Mouse (Mus musculus) kidney, embryonic 14.5 days (tissue): ENCODE data around the gene Pemt. TPM values are rescaled to one million over a fixed set of nuclear protein-coding genes. Genes with fewer than 3 reads are reported as not detected.
A peak's percentile ranks its signal among the peaks of the same experiment; 100 is the strongest.
"Not testable (repeated sequence)": the region's sequence is repeated elsewhere in the genome, so short reads cannot be mapped to it uniquely, and the experiment has no call there.

Experiments used
- ATAC-seq: fragments of 200-750 bp; cut with Nextera tagmentation; 2 replicates; pipeline ENCODE4 v1.8.0; 2017; ENCODE audit warnings: moderate number of reproducible peaks, mild to moderate bottlenecking, moderate TSS enrichment, moderate library complexity; ENCODE audit not compliant: low FRiP score, low TSS enrichment
- H3K27ac ChIP-seq: fragments of 300-500 bp; sonication (generic); 2 replicates; pipeline ENCODE4 v1.5.1; 2014; ENCODE audit warnings: low read depth, mild to moderate bottlenecking, low read length, moderate library complexity, mixed read lengths
- H3K27me3 ChIP-seq: fragments of 300-500 bp; sonication (generic); 2 replicates; pipeline ENCODE4 v1.6.1; 2014; ENCODE audit warnings: mild to moderate bottlenecking, low read length; ENCODE audit not compliant: control insufficient read depth, insufficient read depth
- H3K36me3 ChIP-seq: fragments of 300-500 bp; sonication (generic); 2 replicates; pipeline ENCODE4 v1.6.1; 2014; ENCODE audit warnings: low read length, mixed read lengths; ENCODE audit not compliant: control insufficient read depth, insufficient read depth
- H3K4me1 ChIP-seq: fragments of 300-500 bp; sonication (generic); 2 replicates; pipeline ENCODE4 v1.6.1; 2014; ENCODE audit warnings: low read length, mixed read lengths; ENCODE audit not compliant: control insufficient read depth, insufficient read depth
- H3K4me2 ChIP-seq: fragments of 300-500 bp; sonication (generic); replicated peaks from 2 replicates; pipeline ENCODE4 v1.6.1; 2014; ENCODE audit warnings: low read depth, mild to moderate bottlenecking, low read length
- H3K4me3 ChIP-seq: fragments of 300-500 bp; sonication (generic); 2 replicates; pipeline ENCODE4 v1.5.1; 2014; ENCODE audit warnings: mild to moderate bottlenecking, low read length
- H3K9ac ChIP-seq: fragments of 300-500 bp; sonication (generic); 2 replicates; pipeline ENCODE4 v1.6.1; 2014; ENCODE audit warnings: low read depth, mild to moderate bottlenecking, low read length, moderate library complexity
- H3K9me3 ChIP-seq: fragments of 300-500 bp; sonication (generic); 2 replicates; pipeline ENCODE4 v1.6.1; 2016; ENCODE audit warnings: low read length; ENCODE audit not compliant: control insufficient read depth
- WGBS: fragments of 180-500 bp; shearing (Covaris S2); extraction: QIAGEN DNeasy Blood & Tissue Kit; methylation state at CpG from one replicate; pipeline ENCODE4 v1.1.7; 2014; 5-methylcytosine and 5-hydroxymethylcytosine counted together
- polyA plus RNA-seq: library from polyadenylated mRNA; unstranded; fragments of >200 nt; fragmentation: Nextera tagmentation; extraction: Ambion mirVana; gene quantifications from 2 replicates; pipeline ENCODE4 v1.2.1, GENCODE M21; 2014

Pemt gene
- polyA plus RNA-seq, 1 experiment from 2014 or later: 13.6 TPM

DNA sequence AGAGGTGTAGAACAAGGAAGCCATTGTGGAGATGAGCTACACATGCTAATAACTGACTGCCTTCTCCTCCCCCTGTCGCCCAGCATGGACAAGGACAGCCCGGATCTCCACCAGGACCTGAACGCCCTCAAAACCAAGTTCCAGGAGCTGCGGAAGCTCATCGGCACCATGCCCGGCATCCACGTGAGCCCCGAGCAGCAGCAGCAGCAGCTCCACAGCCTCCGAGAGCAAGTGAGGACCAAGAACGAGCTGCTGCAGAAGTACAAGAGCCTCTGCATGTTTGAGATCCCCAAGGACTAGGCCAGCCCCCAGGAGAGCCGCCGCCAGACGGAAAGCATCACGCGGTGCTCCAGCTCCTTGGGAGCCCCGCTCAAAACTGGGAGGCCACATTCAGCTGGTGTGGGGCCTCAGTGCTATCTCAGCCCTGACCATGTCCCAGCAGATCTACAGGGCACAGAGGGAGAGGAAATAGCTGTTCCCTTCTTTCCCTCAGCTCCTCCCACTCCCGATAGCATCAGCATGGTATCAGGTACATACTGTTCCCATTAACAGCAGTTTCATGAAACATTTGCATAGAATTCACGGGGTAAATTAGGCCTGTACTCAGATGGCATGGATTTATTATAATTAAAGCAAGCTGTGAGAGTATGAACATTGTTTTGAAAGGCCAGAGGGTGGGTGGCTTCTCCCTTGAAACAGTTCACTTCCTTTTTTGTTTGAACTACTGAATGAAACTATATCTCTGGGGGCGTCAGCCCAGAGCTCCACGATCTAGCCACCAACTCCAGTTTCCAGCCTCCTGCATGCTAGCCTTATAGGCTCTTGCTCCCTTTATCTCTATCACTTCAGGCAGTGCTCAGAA is 85.6 kb downstream of the Pemt start:
- peaks cover 19% of the 10 kb centered on the region; the same call in 1 of the 2 replicates for H3K27me3 ChIP-seq
- peaks cover 19% of the 10 kb centered on the region for H3K36me3 ChIP-seq
- no peaks in the 10 kb centered on the region for H3K9me3 ChIP-seq
- H3K4me3 ChIP-seq: no peak overlapping the region
- ATAC-seq: no peak
- H3K4me2 ChIP-seq: no peak overlapping the region
- H3K4me1 ChIP-seq: peaks cover 13% of the 10 kb centered on the region
- 0 out of 2 replicates have a peak overlapping the region, but pooled peaks have one; percentile 12 for H3K9ac ChIP-seq
- no peak overlapping the region for H3K27ac ChIP-seq
- WGBS: 88% methylated on average over 20 of the region's 20 CpGs

DNA sequence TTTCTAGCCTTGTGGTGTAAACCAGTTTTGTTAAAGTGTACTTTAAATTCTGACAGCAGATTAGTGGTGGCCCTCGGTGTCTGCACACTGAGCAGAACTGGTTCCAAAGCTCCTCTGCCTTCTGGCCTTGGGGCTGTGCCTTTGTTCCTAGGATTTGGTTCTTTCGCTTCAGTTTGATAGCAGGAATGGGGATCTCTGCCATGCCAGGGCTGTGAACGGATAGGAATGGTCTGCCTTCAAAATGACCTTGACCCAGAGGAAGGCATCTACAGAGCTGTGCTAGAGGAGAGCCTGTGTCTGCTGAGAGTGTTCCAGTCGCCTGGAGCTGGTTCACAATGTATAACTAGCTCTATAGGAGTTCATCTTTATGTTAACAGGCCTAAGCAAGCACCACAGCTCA is 86.8 kb downstream of the Pemt start:
- peaks cover 17% of the 10 kb centered on the region; the same call in 1 of the 2 replicates for H3K27me3 ChIP-seq
- H3K27ac ChIP-seq: no peak overlapping the region
- H3K4me1 ChIP-seq: peaks cover 8% of the 10 kb centered on the region; the same call in 1 of the 2 replicates
- no peaks in the 10 kb centered on the region for H3K9me3 ChIP-seq
- no peak overlapping the region for H3K4me3 ChIP-seq
- WGBS: 81% methylated on average over 4 of the region's 4 CpGs
- no peak overlapping the region for H3K4me2 ChIP-seq
- peaks cover 19% of the 10 kb centered on the region for H3K36me3 ChIP-seq
- H3K9ac ChIP-seq: no peak overlapping the region
- ATAC-seq: no peak

DNA sequence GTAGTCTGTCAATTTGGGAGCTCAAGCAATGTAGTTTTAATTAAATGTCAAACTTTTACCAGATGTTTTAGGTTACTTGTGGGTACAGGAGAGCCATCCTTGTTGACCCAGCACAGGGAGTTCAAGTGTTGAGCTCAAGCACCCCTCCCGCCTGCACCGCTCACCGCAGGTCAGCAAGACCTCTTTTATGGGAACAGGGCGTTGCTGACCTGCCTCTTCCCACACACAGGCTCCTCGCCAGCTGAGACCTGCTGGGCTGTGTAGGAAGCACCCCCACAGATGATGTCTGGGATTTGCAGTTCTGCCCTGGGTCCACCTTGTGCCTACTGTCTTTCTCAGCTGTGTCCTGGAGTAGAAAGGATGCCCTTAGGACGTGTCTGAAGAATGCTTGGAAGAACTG is 89.5 kb downstream of the Pemt start:
- no peaks in the 10 kb centered on the region for H3K9me3 ChIP-seq
- H3K4me3 ChIP-seq: no peak overlapping the region
- no peak for ATAC-seq
- no peak overlapping the region for H3K4me2 ChIP-seq
- H3K27me3 ChIP-seq: no peaks in the 10 kb centered on the region
- H3K36me3 ChIP-seq: peaks cover 14% of the 10 kb centered on the region
- 45% methylated on average over 6 of the region's 6 CpGs for WGBS
- H3K9ac ChIP-seq: no peak overlapping the region
- H3K4me1 ChIP-seq: no peaks in the 10 kb centered on the region
- H3K27ac ChIP-seq: no peak overlapping the region

DNA sequence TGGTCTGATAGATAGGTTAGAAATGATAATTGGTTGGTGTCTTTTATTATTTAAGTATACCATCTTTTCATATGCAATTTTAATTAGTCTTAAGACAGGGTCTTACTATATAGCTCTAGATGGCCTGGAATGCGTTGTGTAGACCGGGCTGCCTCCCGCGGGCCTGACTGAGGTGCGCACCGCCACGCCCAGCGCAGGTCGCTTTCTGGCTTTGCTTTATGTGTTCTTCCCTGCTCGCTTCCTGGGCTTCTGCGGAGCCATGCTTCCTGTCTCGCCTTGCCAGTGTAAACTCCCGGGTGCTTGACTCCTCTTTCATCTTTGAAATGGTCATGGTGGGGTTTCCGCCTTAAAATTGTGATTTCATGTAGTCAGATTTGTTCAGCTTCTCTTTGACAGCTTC is 93.4 kb downstream of the Pemt start:
- Histone ChIP-seq H3K27me3 (no peaks in the 10 kb centered on the region), H3K4me3 (no peak overlapping the region), H3K4me2 (no peak overlapping the region), H3K9ac (no peak overlapping the region), H3K9me3 (no peaks in the 10 kb centered on the region), H3K36me3 (no peaks in the 10 kb centered on the region; the same call in 1 of the 2 replicates), H3K27ac (no peak overlapping the region), H3K4me1 (peaks cover 7% of the 10 kb centered on the region; the same call in 1 of the 2 replicates)
- WGBS: 87% methylated on average over 14 of the region's 14 CpGs
- no peak for ATAC-seq

DNA sequence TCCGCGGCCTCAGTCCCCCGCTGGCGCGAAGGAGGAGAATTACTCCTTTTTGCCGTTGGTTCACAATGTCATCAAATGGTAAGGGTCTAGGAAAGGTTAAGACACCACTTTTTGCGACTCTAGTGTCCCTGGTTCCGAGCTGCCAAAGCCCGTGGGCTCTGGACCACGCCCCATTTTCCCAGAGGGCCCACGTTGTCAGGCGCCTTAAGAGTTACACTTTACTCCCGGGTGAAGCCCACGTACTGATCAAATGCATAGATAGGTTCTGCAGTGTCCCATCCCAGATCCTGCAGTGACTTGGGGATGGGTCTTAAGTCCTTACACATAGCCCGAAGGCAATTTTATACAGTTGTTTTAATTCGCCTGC is 97.9 kb downstream of the Pemt start:
- peak; percentile 54; the same call in 1 of the 2 replicates for ATAC-seq
- WGBS: 4% methylated on average over 16 of the region's 16 CpGs

DNA sequence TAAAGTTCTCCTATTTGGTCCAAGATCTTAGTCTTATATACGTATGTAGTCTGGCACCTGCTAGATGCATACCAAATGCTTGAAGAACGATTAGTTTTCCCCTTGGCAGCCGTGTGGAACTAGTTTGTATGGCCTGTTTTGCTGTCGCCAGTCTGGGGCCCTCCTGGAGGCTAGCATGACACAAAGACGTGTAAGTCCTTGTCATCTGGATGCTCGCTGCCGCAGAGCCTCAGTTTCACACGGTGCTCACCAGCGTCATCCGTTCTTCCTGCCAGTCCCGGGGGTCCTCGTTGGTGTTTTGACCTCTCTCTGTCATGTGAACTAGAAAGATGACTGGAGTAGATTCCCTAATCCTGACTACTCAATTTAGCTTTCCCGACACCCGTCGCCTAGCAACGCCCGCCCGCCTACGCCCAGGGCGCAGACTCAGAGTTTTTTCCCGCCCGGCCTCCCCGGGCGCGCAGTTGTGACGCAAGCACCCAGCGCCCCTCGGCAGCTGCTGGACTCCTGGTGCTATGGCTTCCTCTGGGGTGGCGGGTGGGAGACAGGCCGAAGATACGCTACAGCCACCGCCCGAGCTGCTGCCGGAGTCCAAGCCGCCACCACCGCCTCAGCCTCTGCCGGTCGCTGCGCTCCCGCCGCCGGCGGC is 98.4 kb downstream of the Pemt start, which contains the start of gene Med9:
Med9 (plus strand) TSS at position 455 of the 649 bp plus-strand sequence.
- Histone ChIP-seq H3K9ac (peak within 1 kb of the TSS; percentile 92), H3K27ac (peak within 1 kb of the TSS; percentile 57; the same call in 1 of the 2 replicates), H3K9me3 (no peaks in the 10 kb centered on the region), H3K27me3 (no peaks in the 10 kb centered on the region), H3K4me1 (peaks cover 7% of the 10 kb centered on the region; the same call in 1 of the 2 replicates), H3K4me3 (peak within 1 kb of the TSS; percentile 89), H3K4me2 (peak within 1 kb of the TSS; percentile 81), H3K36me3 (no peaks in the 10 kb centered on the region)
- WGBS: 1% methylated on average over 42 of the region's 43 CpGs
- ATAC-seq: peak; percentile 97

More for the DNA sequence above, 97.9 kb downstream of the Pemt start:
- peaks cover 7% of the 10 kb centered on the region; the same call in 1 of the 2 replicates for H3K4me1 ChIP-seq
- no peaks in the 10 kb centered on the region for H3K27me3 ChIP-seq
- H3K4me2 ChIP-seq: peak overlapping the region; percentile 81
- H3K27ac ChIP-seq: peak overlapping the region; percentile 57; the same call in 1 of the 2 replicates
- no peaks in the 10 kb centered on the region for H3K36me3 ChIP-seq
- peak overlapping the region; percentile 89 for H3K4me3 ChIP-seq
- no peaks in the 10 kb centered on the region for H3K9me3 ChIP-seq
- H3K9ac ChIP-seq: peak overlapping the region; percentile 92

DNA sequence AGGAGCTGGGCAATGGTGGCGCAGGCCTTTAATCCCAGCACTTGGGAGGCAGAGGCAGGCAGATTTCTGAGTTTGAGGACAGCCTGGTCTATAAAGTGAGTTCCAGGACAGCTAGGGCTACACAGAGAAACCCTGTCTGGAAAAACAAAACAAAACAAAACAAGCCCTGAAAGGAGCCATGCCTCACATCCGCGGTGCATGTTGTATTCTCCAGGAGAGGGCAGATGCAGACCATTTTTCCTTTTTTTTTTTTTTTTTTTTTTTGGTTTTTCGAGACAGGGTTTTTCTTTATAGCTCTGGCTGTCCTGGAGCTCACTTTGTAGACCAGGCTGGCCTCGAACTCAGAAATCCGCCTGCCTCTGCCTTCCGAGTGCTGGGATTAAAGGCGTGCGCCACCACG is 101.4 kb downstream of the Pemt start:
- not testable (repeated sequence) for H3K9me3 ChIP-seq, H3K4me2 ChIP-seq, H3K36me3 ChIP-seq, ATAC-seq, H3K9ac ChIP-seq, H3K27ac ChIP-seq, H3K4me3 ChIP-seq, H3K4me1 ChIP-seq, H3K27me3 ChIP-seq
- 89% methylated on average over 9 of the region's 10 CpGs for WGBS

DNA sequence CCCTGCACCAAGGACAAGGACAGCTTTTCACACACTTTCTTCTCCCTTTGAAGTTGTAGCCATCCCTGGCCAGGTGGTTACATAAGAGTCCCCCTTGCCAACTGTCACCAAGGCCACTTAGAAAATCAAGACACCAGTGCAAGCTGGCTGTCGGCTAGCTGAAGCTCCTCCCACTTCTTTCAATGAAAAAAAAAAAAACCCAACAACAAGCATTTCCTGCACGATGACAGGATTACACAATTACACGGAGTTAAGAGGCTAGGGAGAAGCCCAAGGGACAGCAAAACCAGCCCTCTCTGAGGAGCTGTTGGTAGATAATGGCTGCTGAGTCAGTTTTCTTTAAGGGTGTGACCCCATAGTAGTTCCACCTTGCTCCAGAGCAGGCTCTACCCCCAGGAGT is 104.9 kb downstream of the Pemt start:
- Histone ChIP-seq H3K4me1 (no peaks in the 10 kb centered on the region), H3K4me3 (no peak overlapping the region), H3K36me3 (no peaks in the 10 kb centered on the region), H3K27ac (no peak overlapping the region), H3K27me3 (no peaks in the 10 kb centered on the region), H3K9ac (no peak overlapping the region), H3K9me3 (no peaks in the 10 kb centered on the region), H3K4me2 (no peak overlapping the region)
- ATAC-seq: no peak
- WGBS: 35% methylated on average over 3 of the region's 3 CpGs

DNA sequence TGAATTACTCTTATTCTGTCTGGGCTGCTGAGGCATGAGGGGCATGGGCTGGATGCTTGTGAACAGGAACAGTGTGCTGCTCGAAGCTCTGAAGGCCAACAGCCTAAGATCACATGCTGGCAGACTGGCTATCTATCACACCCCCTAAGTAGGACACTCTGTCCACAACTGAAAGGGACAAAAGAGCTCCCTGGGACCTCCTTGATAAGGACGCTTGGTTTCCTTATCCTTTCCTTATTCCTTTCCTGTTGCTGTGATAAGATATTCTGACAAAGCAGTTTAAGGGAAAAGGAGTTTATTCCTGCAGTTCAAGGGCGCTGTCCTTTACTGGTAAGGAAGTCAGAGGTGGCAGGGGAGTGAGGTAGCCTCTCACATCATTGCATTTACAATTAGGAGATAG is 105.6 kb downstream of the Pemt start:
- no peaks in the 10 kb centered on the region for H3K4me1 ChIP-seq
- no peak overlapping the region for H3K4me3 ChIP-seq
- no peak overlapping the region for H3K9ac ChIP-seq
- no peak for ATAC-seq
- H3K4me2 ChIP-seq: no peak overlapping the region
- WGBS: 76% methylated on average over 3 of the region's 3 CpGs
- H3K9me3 ChIP-seq: no peaks in the 10 kb centered on the region
- H3K36me3 ChIP-seq: no peaks in the 10 kb centered on the region
- H3K27me3 ChIP-seq: no peaks in the 10 kb centered on the region
- H3K27ac ChIP-seq: no peak overlapping the region
